Mouse (Mus musculus): ENCODE measurements around the gene Mia3.
A peak's percentile ranks its signal among the peaks of the same experiment; 100 is the strongest.
"Not testable (repeated sequence)": the region's sequence is repeated elsewhere in the genome, so short reads cannot be mapped to it uniquely, and the experiment has no call there.

The Mia3 gene

GRCm38 (mm10) chr1:183369427-183370014 lies at the start of gene Mia3:
Gene Mia3 (minus strand): TSS chr1:183369553.
- DNase-seq, result peak; percentile 95

DNA sequence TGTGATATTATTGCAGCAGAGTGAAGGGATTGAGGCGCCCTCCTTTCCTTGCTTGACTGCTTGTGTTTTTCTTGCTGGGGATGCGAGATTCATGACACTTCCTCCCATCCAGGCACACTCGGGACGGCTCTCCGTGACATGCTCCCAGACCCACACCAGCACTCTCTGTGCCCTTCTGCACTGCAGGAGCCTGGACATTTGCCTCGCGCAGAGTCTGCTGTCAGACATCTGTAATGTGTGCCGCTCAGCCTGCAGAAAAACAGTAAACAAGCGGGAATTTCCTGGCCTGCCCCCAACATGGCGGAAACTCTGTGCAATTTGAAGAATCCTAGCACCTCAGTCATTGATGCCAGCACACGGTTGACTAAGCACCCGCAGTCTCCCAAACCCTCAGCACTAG lies 48.5 kb upstream of the Mia3 start, which contains the start of gene Hhipl2:
Hhipl2 (plus strand) TSS at position 343 of the 400 bp plus-strand sequence.
- DNase-seq, result no peak

GRCm38 (mm10) chr1:183414081-183414727 lies 44.9 kb upstream of the Mia3 start:
- no peak for DNase-seq

DNA sequence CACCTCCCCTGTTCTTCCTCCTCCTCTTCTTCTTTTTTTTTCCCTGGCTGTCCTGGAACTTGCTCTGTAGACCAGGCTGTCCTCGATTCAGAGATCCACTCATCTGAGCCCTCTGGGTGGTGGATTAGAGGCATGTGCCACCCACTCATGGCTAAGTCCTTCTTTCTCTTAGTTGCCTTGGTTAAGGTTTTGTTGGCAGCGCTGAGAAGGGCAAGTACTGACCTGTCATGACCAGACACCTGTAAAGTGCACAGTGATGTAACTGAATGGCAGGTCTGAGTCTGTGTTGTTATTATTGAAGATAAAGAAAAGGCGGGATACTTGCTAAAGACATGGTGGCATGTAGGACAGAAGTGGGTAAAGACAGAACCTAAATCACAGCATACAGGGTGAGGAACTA lies 34.0 kb upstream of the Mia3 start:
- no peak for DNase-seq

DNA sequence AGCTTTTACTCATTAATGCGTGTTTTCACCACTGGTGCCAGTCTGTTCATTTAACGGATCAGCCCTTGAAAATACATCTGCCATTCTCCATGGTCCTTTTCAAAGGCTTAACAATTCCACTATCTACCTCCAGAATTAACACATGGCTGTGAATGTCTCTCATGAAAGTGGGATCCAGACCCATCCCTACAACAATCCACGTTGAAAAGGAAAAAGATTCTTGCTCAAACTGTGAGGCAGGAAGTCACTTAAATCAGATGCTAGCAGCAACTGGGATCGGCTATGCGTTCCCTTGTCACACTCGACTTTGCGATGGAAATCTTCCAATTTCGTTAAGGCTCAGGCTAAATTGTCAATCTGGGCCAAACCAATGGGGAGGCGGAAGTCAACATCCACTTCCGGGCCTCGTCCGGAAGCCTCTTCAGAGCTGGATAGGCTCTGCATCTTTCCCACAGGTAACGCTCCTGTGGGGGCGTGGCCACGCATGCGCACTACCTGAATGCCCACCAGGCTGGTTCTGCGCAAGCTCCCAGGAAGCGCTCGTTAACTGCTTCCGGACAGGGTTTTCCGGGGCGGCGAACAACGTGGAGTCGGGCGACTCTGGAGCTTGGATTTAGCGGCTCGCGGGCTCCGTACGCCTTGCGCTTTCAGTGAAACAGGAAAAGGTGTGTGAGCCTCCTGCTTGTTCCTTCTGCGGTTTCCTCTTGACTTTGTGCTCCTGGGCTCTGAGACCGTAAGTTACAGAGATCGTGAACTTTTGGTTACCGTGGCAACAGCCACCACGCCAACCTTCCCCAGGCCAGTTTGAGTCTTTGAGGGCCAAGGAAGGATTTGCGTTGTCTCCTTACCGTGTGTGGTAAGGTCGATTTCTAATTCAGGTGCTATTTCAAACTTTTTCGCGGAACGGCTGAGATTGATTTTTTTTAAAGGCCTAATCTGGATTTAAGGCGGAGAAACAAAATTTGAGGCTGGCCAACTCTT lies 19.4 kb upstream of the Mia3 start, which contains the start of gene Taf1a:
Taf1a (plus strand) TSS at position 556 of the 981 bp plus-strand sequence.
- peak; percentile 91 for DNase-seq

DNA sequence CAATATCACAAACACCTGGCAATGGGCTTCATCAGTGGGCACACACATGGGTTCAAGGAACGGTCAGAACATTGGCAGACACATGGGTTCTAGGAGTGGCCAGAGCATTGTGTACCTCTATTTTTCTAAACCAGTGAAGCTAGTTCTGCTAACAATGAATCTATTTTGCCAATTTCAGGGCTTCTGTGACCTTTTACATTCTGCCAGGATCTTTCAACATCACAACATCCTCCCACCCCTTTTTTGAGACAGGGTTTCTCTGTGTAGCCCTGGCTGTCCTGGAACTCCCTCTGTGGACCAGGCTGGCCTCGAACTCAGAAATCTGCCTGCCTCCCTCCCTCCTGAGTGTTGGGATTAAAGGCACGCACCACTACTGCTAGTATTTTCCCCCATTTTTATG lies 18.1 kb upstream of the Mia3 start:
- not testable (repeated sequence) for DNase-seq

- DNase-seq, result no peak
Observed at GRCm38 (mm10) chr1:183382621-183383020, 13.3 kb upstream of the Mia3 start.

GRCm38 (mm10) chr1:183381816-183382215 lies 12.5 kb upstream of the Mia3 start:
- no peak for DNase-seq

DNA sequence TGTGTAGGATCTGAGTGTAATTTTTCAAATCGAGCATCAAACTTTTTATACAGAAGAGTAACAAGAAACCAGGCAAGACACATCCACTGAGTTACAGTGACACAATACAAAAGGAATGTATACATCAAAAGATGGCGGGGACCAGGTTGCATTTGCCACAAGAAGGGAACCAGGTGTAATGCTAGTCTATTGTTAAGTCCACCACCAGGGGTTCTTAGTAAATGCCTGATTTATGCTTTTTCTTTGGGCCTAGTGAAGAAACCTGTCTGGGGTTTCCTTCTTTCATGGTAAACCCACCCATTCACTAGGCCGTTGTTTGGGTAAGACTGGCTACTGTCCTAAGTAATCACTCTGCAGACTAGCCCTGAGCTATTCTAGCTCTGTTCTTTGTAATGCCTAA lies 10.0 kb upstream of the Mia3 start:
- DNase-seq, result not testable (repeated sequence)

DNA sequence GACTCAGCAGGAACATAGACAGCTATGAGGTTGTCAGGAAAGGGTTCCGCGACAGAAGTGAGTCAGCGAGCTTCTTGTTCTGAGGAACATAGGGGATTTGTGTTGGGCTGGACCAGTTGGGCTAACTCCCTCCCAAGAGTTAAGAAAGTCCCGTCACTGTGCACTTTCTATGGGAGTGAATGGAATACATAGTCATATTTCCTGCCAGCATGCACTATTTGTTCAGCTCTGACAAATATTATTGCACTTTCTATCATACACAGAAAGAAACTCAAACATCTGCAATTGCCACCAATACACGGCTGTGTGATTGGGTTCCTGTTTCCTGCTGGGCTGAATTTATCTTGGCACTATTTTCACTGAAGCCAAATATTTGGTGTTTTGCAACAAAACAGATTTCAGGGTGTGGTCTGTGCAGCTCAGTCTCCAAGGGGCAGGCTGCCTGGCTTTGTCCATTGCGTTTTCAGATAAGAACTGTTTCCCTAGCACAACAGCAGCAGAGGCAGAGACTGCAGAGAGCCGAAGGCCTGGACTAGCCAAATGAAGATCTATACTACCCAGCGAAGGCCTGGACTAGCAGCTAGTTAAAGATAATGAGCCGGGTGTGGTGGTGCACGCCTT lies 9.1 kb upstream of the Mia3 start:
- peak; percentile 60 for DNase-seq

- no peak for DNase-seq
Observed at GRCm38 (mm10) chr1:183377045-183377444, 7.7 kb upstream of the Mia3 start.

DNA sequence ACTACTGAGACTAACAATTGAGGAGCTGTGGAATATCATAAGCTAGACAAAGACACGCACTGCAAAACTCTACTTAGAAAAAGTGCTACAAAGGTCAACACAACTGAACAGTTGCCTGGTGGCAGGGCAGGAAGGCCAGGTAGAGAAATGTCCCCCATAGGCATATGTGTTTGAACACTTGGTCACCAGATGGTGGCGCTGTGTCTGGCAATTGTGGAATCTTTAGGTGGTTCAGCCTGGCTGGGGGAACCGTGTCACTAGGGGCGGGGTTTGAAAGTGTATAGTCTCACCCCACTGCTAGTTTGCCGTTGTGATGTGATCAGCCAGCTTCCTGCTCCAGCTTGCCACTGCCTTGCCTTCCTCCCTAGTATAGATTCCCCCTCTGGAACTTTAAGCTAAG lies 5.4 kb upstream of the Mia3 start:
- DNase-seq, result no peak

DNA sequence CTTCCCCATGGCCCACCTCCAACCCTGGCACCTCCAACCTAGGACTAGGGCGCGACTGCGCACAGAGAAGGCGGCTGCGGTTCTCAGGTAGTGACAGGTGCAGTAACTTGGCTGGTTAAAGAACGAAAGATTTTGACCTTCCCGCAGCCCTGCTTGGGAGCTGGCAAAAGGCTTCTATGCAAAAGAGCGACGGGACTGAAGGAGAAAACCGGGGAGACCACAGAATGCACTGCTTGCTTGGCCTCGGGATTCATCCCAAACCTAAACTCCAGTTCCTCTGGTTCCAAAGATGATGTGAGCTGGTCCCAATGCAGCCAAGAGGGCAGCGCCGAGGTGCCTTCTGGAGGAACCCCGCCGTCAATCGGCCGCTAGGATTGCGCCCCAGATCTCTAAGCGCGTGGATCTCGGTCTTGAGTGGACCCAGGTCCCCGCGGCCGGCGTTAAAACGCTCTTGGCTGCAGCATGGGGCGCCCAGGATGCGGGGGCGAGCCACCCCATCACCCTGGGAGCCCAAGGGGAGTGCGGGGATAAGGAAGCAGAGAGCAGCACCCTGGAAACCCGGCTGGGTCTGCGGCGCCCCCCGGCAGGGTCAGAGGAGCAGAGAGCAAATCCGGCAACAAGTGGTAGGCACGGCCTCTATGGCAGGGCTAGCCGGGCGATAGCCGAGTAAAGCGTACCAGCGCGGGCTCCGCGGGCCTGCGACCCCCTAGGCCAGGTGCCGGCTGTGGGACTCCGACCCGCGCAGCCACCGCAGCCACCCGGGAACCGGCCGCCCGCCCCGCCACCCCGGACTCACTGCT lies 552 bp downstream of the Mia3 start:
- DNase-seq, result peak; percentile 16

DNA sequence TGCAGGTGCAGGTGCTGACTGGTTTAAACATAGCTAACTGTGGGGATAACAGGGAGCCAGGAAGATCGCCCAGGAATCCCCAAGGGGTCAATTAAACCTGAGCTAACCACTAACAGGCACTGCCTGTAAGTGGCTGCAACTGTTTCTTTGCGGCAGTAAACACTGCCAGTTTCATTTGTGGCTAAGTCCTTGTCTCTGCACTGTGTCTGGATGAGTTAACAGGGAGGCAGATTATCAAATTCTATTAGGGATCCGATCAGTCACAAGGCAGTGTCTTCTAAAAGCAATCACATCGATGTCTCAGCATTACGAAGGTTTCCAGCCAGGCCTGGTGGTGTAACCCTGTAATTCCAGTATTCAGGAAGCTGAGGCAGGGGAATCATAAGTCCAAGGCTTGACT lies 3.0 kb downstream of the Mia3 start:
- DNase-seq, result no peak

- DNase-seq, result no peak
Observed at GRCm38 (mm10) chr1:183363577-183363867, 5.8 kb downstream of the Mia3 start.

DNA sequence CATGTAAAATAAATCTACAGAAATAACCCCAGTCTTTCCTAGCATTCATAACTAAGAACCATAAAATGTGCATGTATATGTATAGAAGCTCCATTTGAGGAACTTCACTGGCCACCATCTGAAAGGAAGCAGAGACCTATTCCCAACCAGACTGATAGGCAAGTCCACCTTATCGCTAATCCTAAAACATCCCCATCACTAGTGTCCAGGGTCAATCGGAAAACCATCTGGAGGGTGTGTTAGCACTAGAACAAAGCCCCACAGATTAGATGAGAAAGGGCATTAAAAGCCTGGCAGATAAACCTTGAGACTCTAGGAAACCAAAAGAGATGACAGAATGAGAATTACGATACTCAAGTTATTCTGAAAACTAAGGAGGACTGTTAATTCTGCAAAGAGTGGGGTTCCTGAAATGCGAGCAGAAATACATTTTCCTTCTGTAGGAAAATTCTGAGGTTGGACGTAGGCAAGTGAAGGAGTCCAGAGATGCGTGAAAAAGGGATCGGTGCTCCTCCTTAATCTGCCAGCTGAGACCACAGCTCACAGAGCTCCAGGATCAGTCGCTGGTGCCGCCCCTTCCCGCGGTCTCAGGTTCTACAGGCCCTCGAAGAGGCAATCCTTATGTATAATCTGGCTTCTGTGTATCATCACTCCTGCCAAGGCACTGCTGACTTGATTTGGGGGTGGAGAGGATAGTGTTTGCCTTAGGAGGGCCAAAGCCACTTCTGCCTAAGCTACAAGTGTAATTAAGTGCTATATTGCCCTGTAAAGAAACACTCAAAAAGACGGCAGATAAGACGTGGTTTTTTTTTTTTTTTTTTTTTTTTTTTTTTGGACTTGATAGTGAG lies 6.4 kb downstream of the Mia3 start:
- DNase-seq, result peak; percentile 13

DNA sequence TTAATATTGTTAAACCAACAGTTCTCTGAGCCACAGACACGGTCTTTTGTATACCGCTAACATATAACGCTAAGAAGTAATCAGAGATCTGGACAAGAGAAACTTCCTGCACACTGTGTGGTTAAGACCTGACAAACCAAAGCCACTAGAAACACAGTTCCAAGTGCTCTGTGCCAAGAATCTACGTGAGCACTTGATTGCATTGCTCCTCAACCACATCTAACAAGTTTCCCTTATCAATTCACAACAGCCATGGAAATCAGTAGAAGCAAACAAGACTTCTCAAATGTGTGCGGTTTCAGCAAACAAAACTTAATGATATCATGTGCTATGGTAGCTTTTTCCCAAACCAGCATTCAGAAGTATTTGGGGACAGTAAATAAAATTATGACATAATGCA lies 7.1 kb downstream of the Mia3 start:
- peak; percentile 33 for DNase-seq

DNA sequence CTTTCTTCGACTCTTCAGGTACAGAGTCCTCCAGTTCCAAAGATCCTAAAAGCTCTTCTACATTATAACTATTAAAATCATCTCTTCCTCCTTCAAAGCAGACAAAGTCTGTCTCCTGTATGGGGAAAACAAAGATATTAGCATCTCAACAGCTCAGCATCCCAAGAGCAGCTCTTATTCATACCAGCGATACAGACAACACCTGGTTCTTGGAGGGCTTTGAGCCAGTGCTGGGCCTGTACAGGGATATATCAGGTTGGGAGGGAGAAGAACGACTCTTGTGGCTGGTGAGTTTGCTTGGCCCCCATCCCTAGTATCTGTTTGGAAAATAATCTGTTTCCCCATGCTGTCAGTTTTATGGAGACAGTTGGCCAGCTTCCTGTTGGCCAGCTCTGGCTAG lies 10.5 kb downstream of the Mia3 start:
- no peak for DNase-seq

GRCm38 (mm10) chr1:183349840-183350239 lies 19.5 kb downstream of the Mia3 start:
- peak; percentile 83 for DNase-seq

DNA sequence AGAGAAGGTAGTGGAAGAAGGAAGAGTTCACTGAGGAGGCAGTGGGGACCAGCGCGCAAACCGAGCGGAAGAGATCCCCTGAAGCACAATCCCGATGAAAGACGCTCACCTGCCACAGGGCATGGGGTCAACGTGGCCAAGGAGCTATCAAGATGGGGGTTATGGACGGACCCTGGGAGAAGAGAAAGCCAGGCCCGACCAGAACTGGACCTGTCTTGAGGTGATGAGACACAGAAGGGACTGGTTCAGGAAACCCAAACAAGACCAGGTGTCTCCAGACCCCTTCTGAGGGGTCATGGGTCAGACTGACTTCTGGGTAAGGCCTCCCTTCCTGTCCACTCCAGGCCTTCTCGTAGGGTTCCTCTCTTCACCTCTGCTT lies 23.5 kb downstream of the Mia3 start:
- no peak for DNase-seq

Data from lung, postnatal 36 days (tissue).